Mouse (Mus musculus): Measurements from ENCODE around the gene Arfip1.

Gene Arfip1

GRCm38 (mm10) chr3:84582023-84582912 is at the start of gene Arfip1:
Gene Arfip1, minus strand, starts transcription at chr3:84582625.
- peak; percentile 96 for DNase-seq (ENCODE audit: low read depth, low spot score)

GRCm38 (mm10) chr3:84631586-84631985 is 49.2 kb upstream of the Arfip1 start:
- DNase-seq (ENCODE audit: low read depth, low spot score), result no peak

GRCm38 (mm10) chr3:84622026-84622425 is 39.6 kb upstream of the Arfip1 start:
- DNase-seq (ENCODE audit: low read depth, low spot score), result no peak

- no peak for DNase-seq (ENCODE audit: low read depth, low spot score)
Observed at GRCm38 (mm10) chr3:84619725-84620124, 37.3 kb upstream of the Arfip1 start.

GRCm38 (mm10) chr3:84619056-84619455 is 36.6 kb upstream of the Arfip1 start:
- DNase-seq (ENCODE audit: low read depth, low spot score), result no peak

- no peak for DNase-seq (ENCODE audit: low read depth, low spot score)
Observed at GRCm38 (mm10) chr3:84618627-84619026, 36.2 kb upstream of the Arfip1 start.

- no peak for DNase-seq (ENCODE audit: low read depth, low spot score)
Observed at GRCm38 (mm10) chr3:84615856-84616225, 33.4 kb upstream of the Arfip1 start.

GRCm38 (mm10) chr3:84615050-84615855 is 32.8 kb upstream of the Arfip1 start:
- peak; percentile 31 for DNase-seq (ENCODE audit: low read depth, low spot score)

- no peak for DNase-seq (ENCODE audit: low read depth, low spot score)
Observed at GRCm38 (mm10) chr3:84610183-84610710, 27.8 kb upstream of the Arfip1 start.

- DNase-seq (ENCODE audit: low read depth, low spot score), result no peak
Observed at GRCm38 (mm10) chr3:84603212-84603611, 20.8 kb upstream of the Arfip1 start.

- DNase-seq (ENCODE audit: low read depth, low spot score), result no peak
Observed at GRCm38 (mm10) chr3:84602759-84603158, 20.3 kb upstream of the Arfip1 start.

GRCm38 (mm10) chr3:84601870-84602495 is 19.6 kb upstream of the Arfip1 start:
- DNase-seq (ENCODE audit: low read depth, low spot score), result no peak

- DNase-seq (ENCODE audit: low read depth, low spot score), result no peak
Observed at GRCm38 (mm10) chr3:84598756-84599155, 16.3 kb upstream of the Arfip1 start.

- no peak for DNase-seq (ENCODE audit: low read depth, low spot score)
Observed at GRCm38 (mm10) chr3:84597996-84598734, 15.7 kb upstream of the Arfip1 start.

GRCm38 (mm10) chr3:84595677-84596234 is 13.3 kb upstream of the Arfip1 start:
- no peak for DNase-seq (ENCODE audit: low read depth, low spot score)

- no peak for DNase-seq (ENCODE audit: low read depth, low spot score)
Observed at GRCm38 (mm10) chr3:84594894-84595676, 12.7 kb upstream of the Arfip1 start.

GRCm38 (mm10) chr3:84593274-84593673 is 10.8 kb upstream of the Arfip1 start, which contains the start of gene Tigd4:
Gene Tigd4, plus strand, starts transcription at chr3:84593574.
- DNase-seq (ENCODE audit: low read depth, low spot score), result no peak

GRCm38 (mm10) chr3:84586736-84587135 is 4.3 kb upstream of the Arfip1 start:
- no peak for DNase-seq (ENCODE audit: low read depth, low spot score)

- no peak for DNase-seq (ENCODE audit: low read depth, low spot score)
Observed at GRCm38 (mm10) chr3:84582913-84583276, 470 bp upstream of the Arfip1 start.

- DNase-seq (ENCODE audit: low read depth, low spot score), result no peak
Observed at GRCm38 (mm10) chr3:84581696-84582022, 766 bp downstream of the Arfip1 start.
